Mouse (Mus musculus): ENCODE data around the gene Arntl.
"Not testable (repeated sequence)": the region's sequence is repeated elsewhere in the genome, so short reads cannot be mapped to it uniquely, and the experiment has no call there.

The Arntl gene

DNA sequence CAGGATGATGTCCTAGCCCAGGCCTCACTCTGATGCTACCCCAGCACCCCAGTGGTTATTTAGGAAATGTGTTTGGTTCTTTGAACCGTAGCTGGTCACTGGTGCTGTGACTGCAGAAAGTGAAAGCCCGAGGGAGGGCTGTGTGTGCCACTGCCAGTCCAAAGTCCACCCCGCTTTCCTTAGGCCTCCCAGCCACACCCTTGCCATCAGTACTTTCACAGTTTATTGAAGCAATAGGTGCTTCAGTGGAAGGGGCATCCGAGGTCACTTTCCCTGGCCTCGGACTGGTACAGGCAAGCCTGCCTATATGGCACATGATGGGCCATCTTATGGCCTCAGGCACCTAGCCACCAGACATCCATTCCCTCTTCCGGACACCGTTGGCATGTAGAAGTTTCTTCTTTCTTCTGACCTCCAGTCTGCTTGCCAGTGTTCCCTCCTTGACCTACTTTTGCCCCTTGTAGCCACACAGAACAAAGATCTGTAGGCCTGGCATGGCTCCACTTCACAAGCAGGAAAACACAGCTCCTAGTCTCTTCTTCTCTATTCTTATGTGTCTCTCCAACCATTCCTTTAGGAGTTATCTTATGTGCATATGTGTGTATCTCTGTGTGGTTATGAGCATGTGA, 46.6 kb downstream of the Arntl start:
- no peak for DNase-seq

DNA sequence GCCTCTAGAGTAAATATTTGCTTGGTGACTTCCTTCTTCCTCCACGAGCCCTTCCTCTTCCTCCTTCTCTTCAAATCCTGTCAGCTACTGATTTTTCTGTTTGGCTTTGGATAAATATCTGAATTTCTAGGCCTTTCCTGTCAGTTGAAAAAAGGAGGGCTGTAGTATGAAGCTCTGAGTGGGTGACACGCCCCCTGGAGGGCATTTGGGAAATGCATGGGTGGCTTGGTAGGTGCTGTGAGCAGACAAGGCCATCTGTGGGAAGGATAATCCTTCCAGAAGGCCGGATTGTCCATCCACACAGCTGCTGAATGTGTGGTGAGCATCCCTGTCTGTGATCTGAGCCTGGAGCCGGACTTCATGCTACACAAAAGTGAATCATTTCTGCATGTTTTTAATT, 48.8 kb downstream of the Arntl start:
- peak; percentile 44 to 64 for DNase-seq

DNA sequence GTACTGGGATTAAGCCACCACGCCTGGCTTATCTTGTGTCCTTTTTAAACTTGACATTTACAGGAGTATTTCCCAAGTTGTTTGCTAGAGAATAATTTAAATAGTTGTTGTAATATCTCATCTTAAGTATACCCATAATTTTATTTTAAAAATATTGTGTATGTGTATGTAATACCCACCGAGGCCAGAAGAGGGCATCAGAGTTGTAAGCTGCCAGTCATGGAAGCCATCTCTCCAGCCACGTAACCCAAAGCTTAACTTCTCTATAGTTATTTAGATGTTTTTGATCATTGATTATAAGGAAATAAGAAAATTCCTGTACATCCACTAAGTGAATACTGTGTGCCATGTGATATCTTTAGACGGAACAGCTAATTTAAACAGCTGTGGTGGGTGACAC, 51.2 kb downstream of the Arntl start:
- peak in 1 of 2 experiments; percentile 51 for DNase-seq

DNA sequence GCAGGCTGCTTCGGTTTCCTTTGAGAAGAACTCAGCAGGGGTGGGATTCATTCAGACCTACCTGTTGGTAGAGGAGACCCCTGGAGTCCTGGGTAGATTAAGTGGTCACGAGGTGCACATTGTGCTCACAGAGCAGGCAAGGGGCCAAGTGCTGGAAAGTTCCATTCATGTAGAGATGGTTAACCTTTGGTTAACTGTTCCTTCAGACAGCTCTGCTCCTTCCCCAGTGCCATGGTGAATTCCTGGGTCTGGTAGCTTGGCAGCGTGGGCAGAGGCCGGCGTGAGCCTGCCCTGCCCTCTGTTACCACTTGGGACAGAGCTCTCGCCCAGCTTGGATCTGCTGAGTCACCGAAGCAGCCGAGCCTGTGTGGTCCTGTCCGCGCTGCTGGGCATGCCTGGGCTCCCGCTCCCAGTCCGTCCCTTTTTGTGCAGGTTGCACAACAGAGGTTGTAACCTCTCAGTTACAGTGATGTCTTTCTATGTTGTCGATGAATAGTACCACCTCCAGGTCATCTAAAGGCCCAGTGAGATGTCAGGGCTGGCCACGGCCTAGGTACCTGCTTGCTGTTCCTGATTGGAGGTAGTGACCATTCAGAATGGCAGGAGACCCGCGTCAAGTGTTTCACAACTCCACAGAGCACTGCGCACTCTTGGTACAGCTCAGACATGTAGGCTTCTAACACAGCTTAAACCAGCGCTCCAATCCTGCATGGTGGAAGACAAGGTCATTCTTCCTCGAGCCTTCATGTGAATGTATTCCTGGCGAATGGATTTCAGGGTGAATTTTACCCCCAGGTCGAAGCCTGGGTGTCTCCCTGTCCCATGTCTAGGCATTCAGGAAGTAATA, 53.3 kb downstream of the Arntl start:
- peak; percentile 53 to 70 for DNase-seq

DNA sequence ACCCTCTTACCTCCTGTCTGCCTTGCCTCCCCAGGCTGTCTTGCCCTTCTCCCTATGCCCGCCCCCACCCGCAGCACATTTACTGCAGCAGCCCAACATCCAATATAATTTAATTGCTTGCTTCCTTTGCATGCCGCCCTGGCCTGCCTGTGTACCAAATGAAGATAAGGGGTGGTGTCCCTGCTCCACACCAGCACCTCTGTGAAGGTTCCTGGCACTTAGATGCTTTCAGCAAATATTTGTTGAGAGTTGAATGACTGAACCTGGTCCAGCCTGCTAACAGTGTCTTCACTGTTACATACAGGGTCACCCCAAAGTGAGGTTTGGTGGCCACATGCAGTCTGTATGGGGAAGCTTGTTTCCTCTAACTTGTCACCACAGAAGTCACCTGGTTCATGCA, 54.4 kb downstream of the Arntl start:
- no peak for DNase-seq

DNA sequence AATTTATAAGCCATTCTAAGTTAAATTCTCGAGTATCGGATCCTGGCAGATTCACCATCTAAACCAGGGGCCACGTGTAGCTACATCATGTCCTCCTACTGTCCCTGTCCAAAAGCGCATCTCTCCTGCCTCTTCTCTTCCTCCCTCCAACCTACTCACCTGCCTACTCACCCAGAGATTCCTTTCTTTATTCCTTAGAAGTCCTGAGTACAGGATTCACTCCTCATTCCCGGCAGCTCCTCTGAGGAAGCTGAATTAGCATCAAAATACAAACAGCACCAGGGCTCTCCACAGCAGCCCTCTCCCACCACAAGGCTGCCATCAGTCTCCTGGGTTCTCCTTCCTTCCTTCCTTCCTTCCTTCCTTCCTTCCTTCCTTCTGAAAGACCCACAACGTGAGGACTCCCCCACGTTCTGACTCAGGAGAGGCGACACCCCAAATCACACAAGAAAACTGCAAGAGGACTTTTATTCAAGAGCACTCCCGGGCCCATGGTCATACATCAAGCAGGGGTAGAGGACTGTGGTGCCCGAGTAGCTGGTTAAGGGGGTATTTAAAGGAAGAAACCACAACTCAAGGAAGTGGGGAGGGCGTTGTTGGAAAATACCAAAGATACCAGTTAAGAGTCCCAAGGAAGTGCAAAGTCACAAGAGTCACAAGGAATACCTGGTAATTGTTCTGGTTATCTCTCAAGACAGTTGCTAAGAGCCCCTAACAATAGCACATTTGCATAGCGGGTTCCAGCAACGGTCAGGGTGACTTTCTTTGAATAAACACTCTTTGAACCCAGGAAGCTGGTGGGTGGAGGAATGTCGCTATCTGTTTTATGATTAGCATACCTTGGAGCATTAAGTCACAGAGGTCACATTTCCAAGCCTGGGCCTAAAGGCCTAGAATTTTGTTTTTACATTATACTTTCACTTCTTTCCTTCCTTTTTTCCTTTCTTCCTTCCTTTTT, 55.5 kb downstream of the Arntl start:
- not testable (repeated sequence) for DNase-seq

DNA sequence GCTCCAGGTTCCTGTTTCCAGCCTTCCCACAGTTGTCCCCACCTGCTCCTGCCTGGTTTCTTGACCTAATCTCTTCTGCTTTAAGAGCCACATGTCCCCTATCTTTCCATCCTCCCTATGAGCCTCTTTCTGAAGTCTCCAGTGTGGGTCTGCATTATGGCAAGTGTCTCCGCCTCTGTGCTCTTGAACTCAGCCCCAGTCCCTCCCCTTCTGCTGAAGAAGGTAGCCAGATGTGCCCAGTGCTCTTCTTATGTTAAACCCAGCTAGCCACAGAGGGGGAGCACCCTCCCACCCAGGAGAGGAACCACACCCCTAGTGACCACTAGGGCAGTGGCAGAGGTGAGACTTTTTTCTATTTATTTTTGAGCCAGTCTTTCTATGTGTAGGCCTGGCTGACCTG, 56.7 kb downstream of the Arntl start:
- DNase-seq, result no peak

DNA sequence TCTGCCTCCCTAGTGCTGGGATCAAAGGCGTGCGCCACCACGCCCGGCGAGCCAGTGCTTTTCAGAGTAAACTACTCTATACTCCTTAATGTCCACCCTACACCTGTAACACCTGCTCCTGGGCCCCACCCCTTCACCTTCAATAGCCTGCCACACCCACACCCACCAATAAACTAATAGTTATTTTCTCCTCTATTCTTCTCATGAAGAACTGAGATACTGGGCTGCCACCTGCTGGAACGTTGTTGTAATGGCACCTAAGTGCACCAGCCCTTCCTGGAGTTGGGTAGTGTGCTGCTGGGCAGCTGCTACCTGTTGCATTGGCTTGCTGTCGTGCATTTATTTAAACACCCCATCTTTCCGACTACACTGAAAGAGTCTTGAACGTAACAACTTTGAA, 61.0 kb downstream of the Arntl start:
- peak; percentile 83 to 90 for DNase-seq

DNA sequence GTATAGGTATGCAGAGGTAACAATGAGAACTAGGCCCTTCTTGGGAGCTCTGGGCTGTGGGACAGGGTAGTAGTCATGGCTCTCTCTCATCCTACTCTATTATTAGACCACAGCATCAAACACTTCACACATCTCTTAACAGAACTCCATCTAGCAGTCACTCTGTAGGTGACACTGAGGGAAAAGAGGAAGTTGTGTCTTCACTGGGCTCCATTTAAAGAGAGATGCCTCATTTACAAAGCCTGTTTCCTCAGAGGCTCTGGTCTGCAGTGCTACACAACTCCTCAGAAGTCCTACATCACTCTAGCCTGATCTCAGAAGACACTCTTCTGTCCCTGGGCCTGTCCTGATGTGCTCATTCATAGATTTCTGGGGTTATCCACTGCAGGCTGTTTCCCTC, 61.8 kb downstream of the Arntl start:
- no peak for DNase-seq

DNA sequence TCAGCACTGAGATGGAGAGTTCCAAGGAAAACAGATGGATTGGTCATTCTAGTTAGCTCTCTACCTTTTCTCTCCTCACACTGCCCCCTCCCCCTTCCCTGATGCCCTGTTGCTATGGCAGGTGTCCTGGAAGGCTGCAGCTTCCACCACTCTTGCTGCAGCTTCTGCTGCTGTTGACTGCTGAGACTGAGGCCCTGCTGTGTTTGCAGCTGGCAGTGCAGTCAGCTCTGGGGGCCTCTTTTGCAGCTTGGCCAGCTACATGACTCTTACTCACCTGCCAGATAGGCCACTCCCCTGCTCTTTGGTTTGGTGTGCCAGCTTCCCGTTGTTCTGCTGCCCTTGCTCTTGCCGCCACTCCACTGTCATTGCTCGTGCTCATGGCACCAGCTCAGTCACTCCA, 62.7 kb downstream of the Arntl start:
- peak; percentile 74 to 78 for DNase-seq

DNA sequence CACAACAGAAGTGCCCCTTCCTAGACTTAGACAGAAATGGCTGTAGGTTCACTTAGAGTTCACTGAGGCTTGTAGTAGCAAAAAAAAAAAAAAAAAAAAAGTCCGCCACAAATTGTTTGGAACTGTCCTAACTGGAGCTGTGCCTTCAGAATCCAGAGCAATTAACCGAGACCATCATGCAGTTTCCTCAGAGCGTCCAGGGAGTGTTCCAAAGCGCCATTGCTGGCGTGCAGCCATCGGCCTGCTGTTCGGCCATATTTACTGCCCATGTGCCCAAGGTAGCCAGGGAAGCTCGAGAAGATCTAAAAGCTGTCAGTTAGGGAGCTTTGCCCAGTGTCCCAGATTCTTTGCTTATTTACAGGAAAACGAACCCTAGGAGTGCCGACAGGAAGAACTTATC, 63.3 kb downstream of the Arntl start:
- peak; percentile 98 for DNase-seq

DNA sequence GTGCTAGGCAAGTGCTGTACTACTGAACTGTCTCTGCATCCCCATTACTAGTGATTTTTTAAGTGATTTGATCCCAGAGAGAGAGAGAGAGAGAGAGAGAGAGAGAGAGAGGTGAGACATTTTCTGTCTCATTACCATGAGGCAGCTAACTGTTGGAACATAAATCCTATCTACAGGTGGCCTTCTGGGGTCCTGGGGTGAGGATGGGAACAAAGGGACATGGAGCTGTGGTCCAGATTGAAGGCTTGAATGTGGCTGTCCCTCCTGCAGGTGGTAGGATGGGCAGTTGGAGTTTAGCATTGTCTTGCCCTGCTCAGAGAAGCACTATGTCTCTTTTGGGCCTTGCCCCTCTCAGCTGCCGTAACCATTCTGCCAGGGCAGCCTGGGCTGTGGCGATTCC, 63.7 kb downstream of the Arntl start:
- DNase-seq, result peak; percentile 54 to 56

DNA sequence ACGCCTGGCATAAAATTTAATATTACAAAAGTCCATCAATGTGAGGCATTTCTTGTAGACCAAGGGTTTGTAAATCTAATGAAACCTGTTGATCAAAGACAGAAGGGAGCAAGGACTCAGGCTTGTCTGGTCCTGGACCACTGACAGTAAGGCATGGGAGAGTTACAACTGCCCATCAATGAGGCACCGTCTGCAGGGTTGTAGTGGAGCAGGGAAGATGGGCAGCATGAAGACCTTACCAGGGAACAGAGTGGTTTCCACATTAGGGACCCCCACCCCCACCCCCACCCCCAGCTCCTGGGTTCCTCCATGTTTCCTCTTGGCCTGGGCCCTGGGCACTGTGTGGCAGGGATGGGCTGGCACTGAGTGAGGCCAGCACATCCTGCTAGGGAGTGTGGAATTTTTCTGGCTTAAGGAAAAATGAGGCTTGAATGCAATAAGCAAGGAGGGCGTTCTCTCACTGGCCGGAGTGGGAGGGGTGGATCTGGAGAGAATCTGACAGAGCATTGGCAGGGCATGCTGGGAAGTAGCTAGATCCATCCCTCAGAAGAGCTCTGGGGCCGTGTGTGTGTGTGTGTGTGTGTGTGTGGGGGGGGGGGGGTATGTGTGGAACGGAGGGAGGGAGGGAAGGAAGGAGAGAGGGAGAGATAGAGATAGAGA, 65.2 kb downstream of the Arntl start:
- no peak for DNase-seq

DNA sequence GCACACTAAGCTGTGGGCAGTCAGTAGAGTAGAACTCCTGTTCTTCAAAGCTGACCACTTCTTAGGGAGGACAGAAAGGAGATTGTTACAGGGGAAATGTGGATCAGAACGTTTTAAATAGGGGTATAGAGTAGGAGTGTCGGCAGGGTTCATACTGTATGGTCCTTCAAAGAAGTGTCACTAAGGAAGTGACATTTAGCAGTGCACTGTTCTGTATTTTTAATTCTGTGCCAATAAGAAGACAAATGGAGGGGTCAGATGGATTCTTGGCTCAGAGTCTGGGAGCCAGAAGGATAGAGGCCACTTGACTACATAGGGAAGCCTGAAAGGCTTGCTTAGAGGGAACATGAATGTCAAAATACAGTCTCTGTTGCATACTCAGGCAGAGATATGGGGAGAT, 70.0 kb downstream of the Arntl start:
- DNase-seq, result no peak

DNA sequence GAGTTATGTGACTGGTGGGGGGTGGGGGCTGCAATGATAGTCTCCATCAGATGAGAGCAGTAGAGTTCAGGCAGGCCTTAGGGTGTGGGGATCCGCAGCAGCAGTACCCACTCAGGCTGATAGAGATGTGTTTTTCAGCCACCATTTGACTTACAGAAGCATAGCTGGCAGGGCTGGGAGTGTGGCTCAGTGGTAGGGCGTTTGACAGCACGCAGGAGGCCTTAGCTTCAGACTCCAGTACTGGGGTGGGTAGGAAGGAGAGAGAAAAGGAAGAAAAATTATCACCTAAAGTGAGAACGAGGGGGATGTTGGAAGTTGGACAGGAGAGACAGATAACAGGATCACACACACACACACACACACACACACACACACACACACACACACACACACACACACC, 71.2 kb downstream of the Arntl start:
- DNase-seq, result no peak

DNA sequence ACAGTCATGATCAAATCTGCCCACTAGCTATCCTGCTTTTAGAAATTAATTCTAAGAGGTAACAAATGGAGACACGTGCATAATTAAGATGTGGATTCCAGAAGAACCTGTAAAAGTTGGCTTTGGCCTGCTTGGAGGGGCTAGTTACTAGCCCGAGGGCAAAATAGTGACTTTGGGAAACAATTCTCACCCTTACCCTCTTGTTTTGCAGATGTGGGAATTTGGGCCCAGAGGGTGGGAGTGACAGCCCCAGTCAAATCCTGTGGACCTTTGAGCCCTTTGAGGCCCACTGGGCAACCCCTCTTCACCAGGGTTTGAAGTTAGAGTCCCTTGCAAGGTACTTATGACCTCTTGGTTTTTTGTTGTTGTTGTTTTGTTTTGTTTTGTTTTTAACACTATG, 72.0 kb downstream of the Arntl start:
- no peak for DNase-seq

DNA sequence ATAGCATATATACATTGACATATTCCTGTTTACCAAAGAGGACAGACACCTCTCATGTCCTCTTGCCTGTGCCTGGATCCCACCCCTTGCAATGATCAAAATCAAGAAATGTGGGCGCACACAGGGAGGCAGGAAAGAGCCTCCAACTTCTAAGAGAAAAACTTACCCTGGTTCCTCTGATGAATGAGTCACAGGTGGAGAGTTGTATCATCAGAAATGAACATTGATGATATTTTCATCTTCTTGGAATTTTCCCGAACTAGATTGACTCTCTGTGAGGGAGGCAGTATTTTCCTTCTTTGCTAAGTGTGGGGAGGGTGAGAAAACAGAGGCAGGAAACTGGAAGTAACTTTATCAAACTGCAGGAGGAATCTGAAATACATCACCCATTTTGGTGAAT, 78.1 kb downstream of the Arntl start:
- no peak for DNase-seq

DNA sequence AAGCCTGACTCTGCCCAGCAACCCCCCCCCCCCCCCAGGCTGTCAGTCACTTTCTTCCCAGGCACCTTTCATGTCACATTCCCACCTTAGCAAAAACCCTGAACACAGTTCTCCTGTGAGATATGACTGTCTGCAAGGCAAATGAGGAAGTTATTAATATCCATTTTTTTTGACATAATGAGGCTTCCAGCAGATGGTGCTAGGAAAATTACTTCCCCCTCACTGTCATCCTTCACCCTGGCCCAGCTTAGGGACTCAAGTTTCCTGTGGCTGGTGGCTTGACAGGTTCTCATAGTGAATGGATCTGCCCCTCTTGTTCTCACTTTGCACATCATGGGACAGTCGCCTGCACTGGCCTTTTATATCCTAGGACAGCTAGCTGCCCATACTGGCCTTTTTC, 81.9 kb downstream of the Arntl start:
- DNase-seq, result no peak

DNA sequence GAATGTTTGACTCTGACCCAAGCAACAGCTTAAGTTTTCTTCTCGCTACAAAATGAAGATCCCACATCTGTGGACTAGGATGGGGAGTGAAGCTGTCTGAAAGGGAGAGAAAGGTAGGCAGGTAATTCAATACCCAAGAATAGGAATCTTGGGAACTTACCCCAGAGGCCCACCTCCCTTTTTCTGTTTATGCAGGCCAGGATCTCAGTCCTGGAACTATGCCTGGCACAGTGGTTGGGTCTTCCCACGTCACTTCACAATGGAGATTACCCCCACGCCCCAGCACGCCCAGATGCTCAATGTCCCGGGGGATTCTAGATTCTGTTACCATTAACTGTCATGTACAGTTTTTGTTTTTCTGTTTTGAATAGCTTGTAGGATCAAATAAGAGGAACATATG, 84.5 kb downstream of the Arntl start:
- no peak for DNase-seq

DNA sequence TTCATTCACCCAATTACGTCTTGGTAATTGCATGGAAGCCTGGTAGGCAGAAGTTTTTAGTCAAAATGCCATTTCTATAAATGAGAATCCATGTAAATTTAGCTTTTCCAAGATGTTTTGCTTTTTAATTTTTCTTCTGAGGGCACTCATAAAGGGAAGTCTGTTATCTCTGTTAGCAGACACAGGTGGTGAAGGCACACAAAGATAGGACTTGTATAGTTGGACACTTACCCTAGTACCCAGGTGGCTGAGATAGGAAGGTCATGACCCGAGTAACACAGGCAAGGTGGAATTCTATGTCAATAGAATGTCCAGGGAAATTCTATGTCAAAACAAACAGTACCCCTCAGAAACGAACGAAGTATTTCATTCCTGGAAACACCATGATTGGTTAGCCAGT, 84.9 kb downstream of the Arntl start:
- no peak for DNase-seq

DNA sequence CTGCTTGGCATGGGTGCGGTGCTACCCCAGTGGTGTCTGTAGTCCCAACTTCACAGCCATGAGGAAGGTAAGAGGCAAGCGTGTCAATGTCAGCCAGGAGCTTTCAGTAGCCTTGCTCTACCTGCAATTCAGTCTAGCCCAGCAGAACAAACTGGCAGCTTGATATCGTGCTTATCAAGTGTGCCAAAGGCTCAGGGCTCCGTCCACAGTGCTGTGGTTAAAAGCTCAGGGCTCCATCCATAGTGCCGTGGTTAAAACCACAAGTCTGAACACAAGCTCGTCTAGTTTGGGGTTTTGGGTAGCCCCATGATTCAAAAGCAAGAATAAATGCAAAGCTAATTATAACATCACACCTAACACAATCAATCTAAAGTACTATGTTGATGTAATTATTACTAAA, 87.3 kb downstream of the Arntl start:
- DNase-seq, result no peak

DNA sequence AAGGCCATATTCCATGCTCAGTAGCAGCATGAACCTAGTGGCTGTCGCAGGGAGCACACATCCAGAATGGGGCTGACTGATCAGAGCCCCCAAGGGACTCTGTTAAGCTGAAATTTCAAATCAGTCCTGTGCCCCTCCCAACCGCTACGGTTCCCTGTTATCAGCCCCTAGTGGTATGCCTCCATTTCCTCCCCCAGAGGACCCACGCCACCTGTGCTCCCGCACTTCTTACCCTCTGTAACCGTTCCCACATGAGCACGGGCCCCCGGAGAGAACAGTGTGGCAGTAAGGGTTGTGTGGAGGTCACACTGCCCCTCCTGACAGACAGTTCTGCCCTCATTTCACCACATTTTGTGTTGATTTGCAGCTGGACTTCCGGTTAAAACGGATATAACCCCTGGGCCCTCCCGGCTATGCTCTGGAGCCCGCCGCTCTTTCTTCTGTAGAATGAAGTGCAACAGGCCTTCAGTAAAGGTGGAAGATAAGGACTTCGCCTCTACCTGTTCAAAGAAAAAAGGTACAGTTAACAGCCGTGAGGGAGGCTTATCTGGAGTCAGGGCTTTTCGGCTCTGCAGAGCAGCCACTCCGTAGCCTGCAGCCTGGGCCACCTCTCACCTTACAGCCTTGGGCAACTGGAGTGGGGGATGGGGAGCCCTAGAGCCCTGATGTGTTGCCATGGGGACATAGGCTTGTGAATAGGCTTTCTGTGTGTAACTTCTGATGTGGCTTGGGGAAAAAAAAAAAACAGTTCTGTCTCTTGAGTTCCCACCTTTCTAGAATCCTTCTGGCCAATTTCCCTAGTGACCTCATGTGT, 88.0 kb downstream of the Arntl start:
- no peak for DNase-seq
